In genomic region chr9:103558240-103558639, GRCm38 (mm10) we compare ENCODE assay signal across 10 mouse cellular contexts.
DNase-seq lines count a peak whose midpoint lies in the region; ATAC-seq lines count a peak whose summit lies in the region.
"Had no signal": no experiment of that assay in that cellular context is flagged by ENCODE, and none has a peak within 500 bp of the region (broad histone marks: within the 10 kb centered on the region; RNA-seq: fewer than 3 reads in every experiment).

No protein-coding gene starts in this region.

- no peak for ATAC-seq in midbrain, embryonic 15.5 days (replicated peaks)
- no peak for ATAC-seq in midbrain, embryonic 13.5 days
- peak; percentile 28 for ATAC-seq in forebrain, embryonic 16.5 days
- no peak for ATAC-seq in megakaryocyte-erythroid progenitor cell, adult 5-6 weeks (replicated peaks; ENCODE audit: low FRiP score, low TSS enrichment, poor library complexity, severe bottlenecking)

- H3K4me1 ChIP-seq in midbrain, embryonic 15.5 days = peaks cover 38% of the 10 kb centered on the region
- peaks cover 37% of the 10 kb centered on the region for H3K4me1 ChIP-seq in midbrain, embryonic 13.5 days (replicated peaks)
- peaks cover 44% of the 10 kb centered on the region for H3K4me1 ChIP-seq in forebrain, embryonic 16.5 days (replicated peaks; ENCODE audit: control insufficient read depth, insufficient read depth, low read length)

- intact Hi-C loops in left cerebral cortex, postnatal 10 days (cut with DNase I) = loop anchor here (5.0 kb wide), 1 partner anchor 56 kb away; no protein-coding TSS in a partner anchor

- H3K27ac ChIP-seq in midbrain, embryonic 15.5 days = peak overlapping the region; percentile 18; the same call in 1 of the 2 replicates
- H3K27ac ChIP-seq in midbrain, embryonic 13.5 days = no peak overlapping the region
- peak overlapping the region; percentile 93 for H3K27ac ChIP-seq in forebrain, embryonic 16.5 days (ENCODE audit: low read length)
- H3K27ac ChIP-seq: liver, embryonic 14.5 days had no signal

- H3K4me2 ChIP-seq in midbrain, embryonic 15.5 days = no peak overlapping the region
- H3K4me2 ChIP-seq in midbrain, embryonic 13.5 days (replicated peaks) = no peak overlapping the region
- peak overlapping the region; percentile 30 for H3K4me2 ChIP-seq in forebrain, embryonic 16.5 days (ENCODE audit: low read length)

- no peak overlapping the region for H3K9ac ChIP-seq in midbrain, embryonic 15.5 days
- H3K9ac ChIP-seq in midbrain, embryonic 13.5 days (replicated peaks) = no peak overlapping the region
- H3K9ac ChIP-seq in forebrain, embryonic 16.5 days (replicated peaks; ENCODE audit: low read depth, low read length) = peak overlapping the region; percentile 13; the same call in 1 of the 2 replicates
- H3K9ac ChIP-seq: liver, embryonic 14.5 days had no signal

- no peaks in the 10 kb centered on the region for H3K36me3 ChIP-seq in midbrain, embryonic 15.5 days (replicated peaks)
- no peaks in the 10 kb centered on the region for H3K36me3 ChIP-seq in midbrain, embryonic 13.5 days
- no peaks in the 10 kb centered on the region for H3K36me3 ChIP-seq in forebrain, embryonic 16.5 days (ENCODE audit: control insufficient read depth, insufficient read depth)

- DNase-seq in left cerebral cortex, postnatal 10 days (ENCODE audit: extremely low spot score in 1 of 2, low spot score in 2 of 2) = peak; percentile 55 to 71
- DNase-seq in right cerebral cortex, postnatal 14 days = peak; percentile 56
- no peak for DNase-seq in adrenal gland, postnatal 4 days (ENCODE audit: low spot score in 2 of 2)
- no peak for DNase-seq in thymus, postnatal 25 days
- DNase-seq: thymus, postnatal 36 days had no signal

- H3K4me3 ChIP-seq in midbrain, embryonic 15.5 days = no peak overlapping the region
- H3K4me3 ChIP-seq in midbrain, embryonic 13.5 days (replicated peaks) = no peak overlapping the region
- no peak overlapping the region for H3K4me3 ChIP-seq in forebrain, embryonic 16.5 days (replicated peaks; ENCODE audit: low read length)

- 70% methylated on average over 7 of the region's 7 CpGs for WGBS in midbrain, embryonic 15.5 days
- WGBS in midbrain, embryonic 13.5 days = 81% methylated on average over 7 of the region's 7 CpGs
- 37% methylated on average over 7 of the region's 7 CpGs for WGBS in forebrain, embryonic 16.5 days

- no peaks in the 10 kb centered on the region for H3K9me3 ChIP-seq in midbrain, embryonic 15.5 days
- no peaks in the 10 kb centered on the region; the same call in 1 of the 2 replicates for H3K9me3 ChIP-seq in midbrain, embryonic 13.5 days
- no peaks in the 10 kb centered on the region; the same call in 1 of the 2 replicates for H3K9me3 ChIP-seq in forebrain, embryonic 16.5 days (ENCODE audit: control insufficient read depth, low read length)

- H3K27me3 ChIP-seq in midbrain, embryonic 15.5 days (replicated peaks) = peaks cover 7% of the 10 kb centered on the region; the same call in 1 of the 2 replicates
- peaks cover 63% of the 10 kb centered on the region for H3K27me3 ChIP-seq in midbrain, embryonic 13.5 days
- no peaks in the 10 kb centered on the region for H3K27me3 ChIP-seq in forebrain, embryonic 16.5 days (replicated peaks; ENCODE audit: control insufficient read depth, insufficient read depth, low read length)

Comparison
In these comparisons a context has a peak if more than half of its experiments do, and no peak if none do; other contexts are left out.
1. DNase-seq: peak in left cerebral cortex, postnatal 10 days (2 of 2) and right cerebral cortex, postnatal 14 days (single experiment); none in adrenal gland, postnatal 4 days (0 of 2) and thymus, postnatal 25 days (single experiment).